Comparison of ENCODE assay signal across 12 mouse cellular contexts in genomic region chr2:166135711-166136485, GRCm38 (mm10). TPM values are rescaled to one million over a fixed set of nuclear protein-coding genes. Genes with fewer than 3 reads are reported as not detected.
DNase-seq lines count a peak whose midpoint lies in the region; ATAC-seq lines count a peak whose summit lies in the region.
"Had no signal": no experiment of that assay in that cellular context is flagged by ENCODE, and none has a peak within 500 bp of the region (broad histone marks: within the 10 kb centered on the region; RNA-seq: fewer than 3 reads in every experiment).

No protein-coding gene starts in this region.

- no peak overlapping the region for H3K4me3 ChIP-seq in midbrain, embryonic 13.5 days (replicated peaks)
- H3K4me3 ChIP-seq in midbrain, embryonic 10.5 days = no peak overlapping the region
- no peak overlapping the region for H3K4me3 ChIP-seq in lung, embryonic 16.5 days (ENCODE audit: low read length)
- H3K4me3 ChIP-seq in stomach, embryonic 16.5 days (replicated peaks; ENCODE audit: low read length) = no peak overlapping the region
- H3K4me3 ChIP-seq: liver, embryonic 15.5 days had no signal

- H3K9me3 ChIP-seq in midbrain, embryonic 13.5 days = no peaks in the 10 kb centered on the region
- no peaks in the 10 kb centered on the region for H3K9me3 ChIP-seq in midbrain, embryonic 10.5 days (replicated peaks)
- no peaks in the 10 kb centered on the region for H3K9me3 ChIP-seq in lung, embryonic 16.5 days (ENCODE audit: control insufficient read depth, low read length)
- H3K9me3 ChIP-seq in stomach, embryonic 16.5 days (replicated peaks; ENCODE audit: control insufficient read depth, low read length) = no peaks in the 10 kb centered on the region
- H3K9me3 ChIP-seq: liver, embryonic 15.5 days had no signal

- no peaks in the 10 kb centered on the region for H3K27me3 ChIP-seq in midbrain, embryonic 13.5 days
- no peaks in the 10 kb centered on the region for H3K27me3 ChIP-seq in midbrain, embryonic 10.5 days (ENCODE audit: low read depth, poor library complexity, severe bottlenecking)
- H3K27me3 ChIP-seq in lung, embryonic 16.5 days (ENCODE audit: control insufficient read depth, insufficient read depth, low read depth, low read length) = peaks cover 4% of the 10 kb centered on the region; the same call in 1 of the 2 replicates
- H3K27me3 ChIP-seq in stomach, embryonic 16.5 days (ENCODE audit: control insufficient read depth, insufficient read depth, low read length) = no peaks in the 10 kb centered on the region
- H3K27me3 ChIP-seq: liver, embryonic 15.5 days had no signal

- 40% methylated on average over 16 of the region's 16 CpGs for WGBS in midbrain, embryonic 13.5 days
- 58% methylated on average over 16 of the region's 16 CpGs for WGBS in midbrain, embryonic 10.5 days
- 23% methylated on average over 16 of the region's 16 CpGs for WGBS in lung, embryonic 16.5 days
- 35% methylated on average over 16 of the region's 16 CpGs for WGBS in stomach, embryonic 16.5 days

- H3K4me1 ChIP-seq in midbrain, embryonic 13.5 days (replicated peaks) = peaks cover 18% of the 10 kb centered on the region
- H3K4me1 ChIP-seq in midbrain, embryonic 10.5 days = peaks cover 21% of the 10 kb centered on the region
- H3K4me1 ChIP-seq in lung, embryonic 16.5 days (replicated peaks; ENCODE audit: control insufficient read depth, insufficient read depth, low read length) = peaks cover 6% of the 10 kb centered on the region
- H3K4me1 ChIP-seq in stomach, embryonic 16.5 days (ENCODE audit: control insufficient read depth, insufficient read depth, low read length) = peaks cover 11% of the 10 kb centered on the region
- H3K4me1 ChIP-seq: liver, embryonic 15.5 days had no signal

- peak overlapping the region; percentile 36 for H3K9ac ChIP-seq in midbrain, embryonic 13.5 days (replicated peaks)
- H3K9ac ChIP-seq in lung, embryonic 16.5 days (ENCODE audit: low read length) = no peak overlapping the region
- H3K9ac ChIP-seq in stomach, embryonic 16.5 days (ENCODE audit: low read length) = peak overlapping the region; percentile 14; the same call in 1 of the 2 replicates
- H3K9ac ChIP-seq: liver, embryonic 15.5 days had no signal

- H3K27ac ChIP-seq in midbrain, embryonic 13.5 days = peak overlapping the region; percentile 48
- H3K27ac ChIP-seq in midbrain, embryonic 10.5 days (replicated peaks) = no peak overlapping the region
- no peak overlapping the region for H3K27ac ChIP-seq in lung, embryonic 16.5 days (ENCODE audit: low read length)
- no peak overlapping the region for H3K27ac ChIP-seq in stomach, embryonic 16.5 days (ENCODE audit: low read length)
- H3K27ac ChIP-seq: liver, embryonic 15.5 days had no signal

- peak; percentile 77 for ATAC-seq in midbrain, embryonic 13.5 days
- peak; percentile 59; the same call in 1 of the 2 replicates for ATAC-seq in lung, embryonic 16.5 days (ENCODE audit: low read depth)
- ATAC-seq in stomach, embryonic 16.5 days (ENCODE audit: insufficient read depth, low FRiP score) = no peak

- DNase-seq in heart, adult 11 months = peak; percentile 91
- no peak for DNase-seq in heart, postnatal 25 days (ENCODE audit: low spot score)
- DNase-seq in midbrain, embryonic 10.5 days (ENCODE audit: low spot score) = no peak
- DNase-seq in urinary bladder, postnatal 10 days (ENCODE audit: low spot score) = no peak
- DNase-seq in cerebellum, adult 9-11 months = no peak
- DNase-seq: adrenal gland, postnatal 10 days; gastrocnemius, postnatal 36 days; layer of hippocampus, adult 9-11 months had no signal

- H3K4me2 ChIP-seq in midbrain, embryonic 13.5 days (replicated peaks) = no peak overlapping the region
- H3K4me2 ChIP-seq in lung, embryonic 16.5 days (ENCODE audit: low read depth, low read length) = 0 out of 2 replicates have a peak overlapping the region, but pooled peaks have one; percentile 8
- no peak overlapping the region for H3K4me2 ChIP-seq in stomach, embryonic 16.5 days (ENCODE audit: low read depth, low read length)
- H3K4me2 ChIP-seq: liver, embryonic 15.5 days had no signal

- H3K36me3 ChIP-seq in midbrain, embryonic 13.5 days = peaks cover 12% of the 10 kb centered on the region
- peaks cover 37% of the 10 kb centered on the region for H3K36me3 ChIP-seq in midbrain, embryonic 10.5 days
- H3K36me3 ChIP-seq in lung, embryonic 16.5 days (ENCODE audit: control insufficient read depth, insufficient read depth, low read length) = no peaks in the 10 kb centered on the region
- peaks cover 6% of the 10 kb centered on the region; the same call in 1 of the 2 replicates for H3K36me3 ChIP-seq in stomach, embryonic 16.5 days (ENCODE audit: control insufficient read depth, insufficient read depth, low read length)
- H3K36me3 ChIP-seq: liver, embryonic 15.5 days had no signal

- intact Hi-C loops in heart, postnatal 25 days (cut with DNase I) = no loop called here

RNA-seq across cellular contexts. Expression of gene Sulf2, which starts 19.6 kb away (rescaled TPM):
- 10 to 100 TPM; 48.7 to 54.3 TPM for total RNA-seq in heart, postnatal 25 days (2021)
- 60.7 and 73.4 TPM in 2 replicates for polyA plus RNA-seq in midbrain, embryonic 13.5 days (2015; fragmentation: Nextera tagmentation; extraction: Ambion mirVana)
- polyA plus RNA-seq in midbrain, embryonic 10.5 days (2016; fragmentation: Nextera tagmentation; extraction: Ambion mirVana) = 62.5 and 74.5 TPM in 2 replicates
- polyA plus RNA-seq in lung, embryonic 16.5 days (2015; fragmentation: Nextera tagmentation; extraction: Ambion mirVana) = 23.8 and 28.2 TPM in 2 replicates
- polyA plus RNA-seq in stomach, embryonic 16.5 days (2015; fragmentation: Nextera tagmentation; extraction: Ambion mirVana) = 119 and 124 TPM in 2 replicates
